Mouse (Mus musculus) liver, postnatal 0 days (tissue): ENCODE data around the gene Fcgr4.
"Not testable (repeated sequence)": the region's sequence is repeated elsewhere in the genome, so short reads cannot be mapped to it uniquely, and the experiment has no call there.

Experiments used
- CTCF ChIP-seq: sonication (generic); IDR thresholded peaks from 2 replicates; pipeline ENCODE4 v1.5.1; 2016; ENCODE audit warnings: antibody characterized with exemption, low read depth
- EP300 ChIP-seq: IDR thresholded peaks from 2 replicates; pipeline ENCODE4 v1.6.1; 2016; ENCODE audit warnings: antibody characterized with exemption, low read depth, mild to moderate bottlenecking

DNA sequence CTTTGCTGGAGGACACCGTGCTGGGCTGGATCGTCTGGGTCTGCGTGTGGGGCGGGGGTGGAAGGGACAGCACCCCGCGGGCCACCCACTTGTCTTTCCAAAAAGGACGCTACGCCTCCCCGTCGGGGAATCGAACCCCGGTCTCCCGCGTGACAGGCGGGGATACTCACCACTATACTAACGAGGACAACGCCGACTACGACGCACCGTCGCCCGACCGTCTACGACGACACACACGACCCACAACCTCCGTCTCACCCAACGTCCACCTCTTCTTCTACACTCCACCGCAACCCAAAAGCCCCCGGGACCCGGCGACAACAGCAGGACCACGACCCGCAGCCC lies 46.5 kb downstream of the Fcgr4 start:
- not testable (repeated sequence) for TF ChIP-seq CTCF, EP300
